Mouse (Mus musculus) adrenal gland, postnatal 25 days (tissue): ENCODE results near the gene Gm9045. TPM values are rescaled to one million over a fixed set of nuclear protein-coding genes. Genes with fewer than 3 reads are reported as not detected.
"Not testable (repeated sequence)": the region's sequence is repeated elsewhere in the genome, so short reads cannot be mapped to it uniquely, and the experiment has no call there.

Source experiments
- DNase-seq: peaks from one replicate; pipeline ENCODE4 v3.0.0; 2021; ENCODE audit warnings: mixed read lengths
- long read RNA-seq: library from polyadenylated mRNA; stranded (forward); transcript quantifications from one replicate; pipeline ENCODE4 v2.0.0, GENCODE M21; 2021
- total RNA-seq: library from RNA; stranded (reverse); gene quantifications from 2 replicates; pipeline ENCODE4 v1.2.3, GENCODE M21; 2021

Gene Gm9045
- not detected in 2 replicates for total RNA-seq
- long read RNA-seq: 0 reads

DNA sequence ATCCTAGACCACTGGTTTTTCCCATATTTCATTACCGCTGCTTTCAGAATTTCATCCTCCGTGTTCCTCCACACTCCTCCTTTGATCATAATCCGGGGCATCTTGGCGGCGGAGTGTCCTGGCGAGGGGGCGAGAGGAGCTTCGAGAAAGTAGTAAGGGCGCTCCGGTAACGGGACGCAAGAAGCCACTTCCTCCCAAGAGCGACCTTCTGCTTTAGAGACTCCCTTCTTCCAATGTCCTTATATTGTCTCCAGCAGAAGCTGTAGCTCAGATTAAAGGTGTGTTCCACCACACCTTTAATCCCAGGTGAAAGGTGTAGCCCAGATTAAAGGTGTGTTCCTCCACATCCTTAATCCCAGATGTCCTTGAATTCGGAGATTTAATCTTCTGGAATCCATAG lies at the start of gene Gm9045:
TSS of gene Gm9045 (minus strand) at position 101 of the 400 bp plus-strand sequence.
- DNase-seq: not testable (repeated sequence)

DNA sequence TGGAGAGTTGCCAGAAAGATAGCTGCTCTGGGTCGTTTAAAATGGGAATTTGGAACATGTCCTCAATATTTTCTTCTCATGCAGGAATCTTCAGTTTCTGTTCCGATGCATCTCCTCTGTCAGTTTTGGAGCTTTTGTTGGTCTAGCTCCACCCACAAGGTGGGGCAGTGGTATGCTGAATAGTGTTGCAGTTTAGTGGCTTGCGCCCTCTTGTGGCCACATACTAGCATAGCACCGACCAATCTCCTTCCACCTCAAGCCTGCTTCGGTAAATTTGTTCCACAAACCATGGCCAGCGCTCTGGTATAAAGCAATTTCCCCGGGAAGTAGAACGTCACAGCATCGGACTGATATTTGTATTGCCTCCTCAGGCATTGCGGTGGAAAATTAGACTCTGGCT lies 32.8 kb upstream of the Gm9045 start:
- DNase-seq: peak; percentile 74

DNA sequence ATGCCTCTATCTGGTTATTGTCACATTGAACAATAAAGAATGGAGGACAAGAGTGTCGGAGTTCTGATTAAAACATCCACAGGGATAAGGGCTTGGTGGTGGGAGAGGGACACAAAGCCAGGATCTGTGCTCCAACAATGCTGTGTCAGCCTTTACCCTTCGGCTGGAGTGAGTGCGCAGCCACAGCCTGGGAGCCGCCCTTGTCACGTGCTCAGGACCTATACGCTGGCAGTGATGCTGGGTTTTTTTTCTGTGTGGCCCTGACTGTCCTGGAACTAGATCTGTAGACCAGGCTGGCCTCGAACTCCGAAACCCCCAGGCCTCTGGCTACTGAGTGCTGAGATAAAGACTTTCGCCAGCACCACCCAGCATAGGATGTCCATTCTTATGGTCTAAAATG lies 31.9 kb upstream of the Gm9045 start:
- no peak for DNase-seq

DNA sequence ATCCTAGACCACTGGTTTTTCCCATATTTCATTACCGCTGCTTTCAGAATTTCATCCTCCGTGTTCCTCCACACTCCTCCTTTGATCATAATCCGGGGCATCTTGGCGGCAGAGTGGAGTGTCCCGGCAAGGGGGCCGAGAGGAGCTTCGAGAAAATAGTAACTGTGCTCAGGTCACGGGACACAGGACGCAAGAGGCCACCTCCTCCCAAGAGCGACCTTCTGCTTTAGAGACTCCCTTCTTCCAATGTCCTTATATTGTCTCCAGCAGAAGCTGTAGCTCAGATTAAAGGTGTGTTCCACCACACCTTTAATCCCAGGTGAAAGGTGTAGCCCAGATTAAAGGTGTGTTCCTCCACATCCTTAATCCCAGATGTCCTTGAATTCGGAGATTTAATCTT lies 16.4 kb upstream of the Gm9045 start, which contains the start of gene Gm9049:
TSS of gene Gm9049 (minus strand) at position 101 of the 400 bp plus-strand sequence.
- not testable (repeated sequence) for DNase-seq

DNA sequence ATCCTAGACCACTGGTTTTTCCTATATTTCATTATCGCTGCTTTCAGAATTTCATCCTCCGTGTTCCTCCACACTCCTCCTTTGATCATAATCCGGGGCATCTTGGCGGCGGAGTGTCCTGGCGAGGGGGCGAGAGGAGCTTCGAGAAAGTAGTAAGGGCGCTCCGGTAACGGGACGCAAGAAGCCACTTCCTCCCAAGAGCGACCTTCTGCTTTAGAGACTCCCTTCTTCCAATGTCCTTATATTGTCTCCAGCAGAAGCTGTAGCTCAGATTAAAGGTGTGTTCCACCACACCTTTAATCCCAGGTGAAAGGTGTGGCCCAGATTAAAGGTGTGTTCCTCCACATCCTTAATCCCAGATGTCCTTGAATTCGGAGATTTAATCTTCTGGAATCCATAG lies 10.9 kb upstream of the Gm9045 start, which contains the start of gene Gm9048:
TSS of gene Gm9048 (minus strand) at position 101 of the 400 bp plus-strand sequence.
- DNase-seq: not testable (repeated sequence)

DNA sequence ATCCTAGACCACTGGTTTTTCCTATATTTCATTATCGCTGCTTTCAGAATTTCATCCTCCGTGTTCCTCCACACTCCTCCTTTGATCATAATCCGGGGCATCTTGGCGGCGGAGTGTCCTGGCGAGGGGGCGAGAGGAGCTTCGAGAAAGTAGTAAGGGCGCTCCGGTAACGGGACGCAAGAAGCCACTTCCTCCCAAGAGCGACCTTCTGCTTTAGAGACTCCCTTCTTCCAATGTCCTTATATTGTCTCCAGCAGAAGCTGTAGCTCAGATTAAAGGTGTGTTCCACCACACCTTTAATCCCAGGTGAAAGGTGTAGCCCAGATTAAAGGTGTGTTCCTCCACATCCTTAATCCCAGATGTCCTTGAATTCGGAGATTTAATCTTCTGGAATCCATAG lies 5.5 kb upstream of the Gm9045 start, which contains the start of gene Gm9046:
TSS of gene Gm9046 (minus strand) at position 101 of the 400 bp plus-strand sequence.
- DNase-seq: not testable (repeated sequence)

DNA sequence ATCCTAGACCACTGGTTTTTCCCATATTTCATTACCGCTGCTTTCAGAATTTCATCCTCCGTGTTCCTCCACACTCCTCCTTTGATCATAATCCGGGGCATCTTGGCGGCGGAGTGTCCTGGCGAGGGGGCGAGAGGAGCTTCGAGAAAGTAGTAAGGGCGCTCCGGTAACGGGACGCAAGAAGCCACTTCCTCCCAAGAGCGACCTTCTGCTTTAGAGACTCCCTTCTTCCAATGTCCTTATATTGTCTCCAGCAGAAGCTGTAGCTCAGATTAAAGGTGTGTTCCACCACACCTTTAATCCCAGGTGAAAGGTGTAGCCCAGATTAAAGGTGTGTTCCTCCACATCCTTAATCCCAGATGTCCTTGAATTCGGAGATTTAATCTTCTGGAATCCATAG lies 5.3 kb downstream of the Gm9045 start, which contains the start of gene Gm9044:
TSS of gene Gm9044 (minus strand) at position 101 of the 400 bp plus-strand sequence.
- DNase-seq: not testable (repeated sequence)

DNA sequence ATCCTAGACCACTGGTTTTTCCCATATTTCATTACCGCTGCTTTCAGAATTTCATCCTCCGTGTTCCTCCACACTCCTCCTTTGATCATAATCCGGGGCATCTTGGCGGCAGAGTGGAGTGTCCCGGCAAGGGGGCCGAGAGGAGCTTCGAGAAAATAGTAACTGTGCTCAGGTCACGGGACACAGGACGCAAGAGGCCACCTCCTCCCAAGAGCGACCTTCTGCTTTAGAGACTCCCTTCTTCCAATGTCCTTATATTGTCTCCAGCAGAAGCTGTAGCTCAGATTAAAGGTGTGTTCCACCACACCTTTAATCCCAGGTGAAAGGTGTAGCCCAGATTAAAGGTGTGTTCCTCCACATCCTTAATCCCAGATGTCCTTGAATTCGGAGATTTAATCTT lies 10.8 kb downstream of the Gm9045 start, which contains the start of gene Gm9040:
TSS of gene Gm9040 (minus strand) at position 101 of the 400 bp plus-strand sequence.
- DNase-seq: not testable (repeated sequence)

DNA sequence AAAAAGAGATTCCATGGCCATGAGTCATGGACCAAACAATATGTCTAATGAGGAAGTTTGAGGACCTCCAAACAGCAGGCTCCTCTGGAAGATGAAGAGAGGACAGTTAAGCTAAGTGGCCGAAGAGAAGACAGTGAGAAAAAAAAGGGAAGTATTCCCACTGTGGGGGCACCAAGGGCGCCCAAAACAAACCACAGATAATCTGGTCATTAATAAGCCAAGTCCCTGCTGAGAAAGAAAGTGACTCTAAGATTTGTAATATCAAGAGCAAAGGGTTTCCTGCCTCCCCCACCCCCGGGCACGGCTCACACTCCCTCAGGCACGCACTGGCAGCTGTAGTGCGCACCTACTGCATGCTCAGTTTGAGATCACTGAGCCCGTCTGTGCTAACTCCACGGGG lies 18.6 kb downstream of the Gm9045 start:
- no peak for DNase-seq

DNA sequence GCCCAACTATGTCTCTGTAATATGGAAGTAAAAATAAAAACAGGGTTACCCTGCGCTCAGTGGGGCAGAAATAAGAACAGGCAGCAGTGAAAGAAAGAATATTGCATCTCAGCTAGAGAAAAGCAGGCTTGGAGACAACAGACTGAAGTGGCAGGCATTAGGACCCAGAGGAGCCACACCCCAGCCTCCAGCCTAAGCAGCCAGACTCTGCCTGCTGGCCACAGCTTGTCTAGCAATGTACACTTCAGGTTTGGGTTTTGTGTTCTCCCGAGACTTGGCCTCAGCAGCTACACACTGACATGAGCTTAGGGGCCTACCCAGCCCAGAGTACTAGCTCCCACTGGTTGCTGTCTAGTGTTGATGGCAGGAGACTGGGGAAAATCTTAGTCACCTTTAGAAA lies 35.5 kb downstream of the Gm9045 start:
- DNase-seq: not testable (repeated sequence)

DNA sequence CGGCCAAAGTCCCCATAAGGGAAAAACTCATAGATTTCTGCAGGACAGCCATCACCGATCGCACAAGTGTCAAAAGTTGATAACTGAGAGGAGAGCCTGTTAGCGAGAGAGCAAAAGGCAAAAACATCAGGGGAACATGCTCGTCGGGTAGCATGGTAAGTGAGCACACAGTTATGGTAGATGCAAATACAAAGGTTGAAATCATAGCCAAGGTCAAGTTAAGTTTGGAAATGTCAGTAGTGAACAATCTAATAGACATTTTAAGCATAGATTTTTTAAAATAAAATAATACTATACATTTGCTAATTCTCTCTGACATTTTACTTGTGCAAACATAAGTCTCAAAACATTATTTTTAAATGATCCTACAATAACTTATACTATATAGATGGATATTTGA lies 42.7 kb downstream of the Gm9045 start, which contains the start of gene Iltifb:
TSS of gene Iltifb (minus strand) at position 101 of the 400 bp plus-strand sequence.
- no peak for DNase-seq

Other genes with a start within 250 kb of the Gm9045 start
- gene Mdm1, start 196.0 kb downstream of the Gm9045 start, total RNA-seq: 11.7 and 16.6 TPM in 2 replicates
- not detected in 2 replicates for gene Il22, start 132.9 kb downstream of the Gm9045 start, total RNA-seq
- 0.49 TPM in 1 of 2 replicates, not detected in the other for gene Gm32717, start 97.1 kb downstream of the Gm9045 start, total RNA-seq
- gene Gm32802, start 79.1 kb downstream of the Gm9045 start, total RNA-seq: 0.49 TPM in 1 of 2 replicates, not detected in the other
- not detected in 2 replicates for gene Iltifb, start 42.8 kb downstream of the Gm9045 start, total RNA-seq
- not detected in 2 replicates for gene Gm9040, start 10.9 kb downstream of the Gm9045 start, total RNA-seq
- gene Gm9044, start 5.4 kb downstream of the Gm9045 start, total RNA-seq: not detected in 2 replicates
- not detected in 2 replicates for gene Gm9046, start 5.4 kb upstream of the Gm9045 start, total RNA-seq
- not detected in 2 replicates for gene Gm9048, start 10.8 kb upstream of the Gm9045 start, total RNA-seq
- gene Gm9049, start 16.3 kb upstream of the Gm9045 start, total RNA-seq: not detected in 2 replicates
- gene Ifng, start 103.2 kb upstream of the Gm9045 start, total RNA-seq: not detected in 2 replicates